Mouse (Mus musculus) cerebellum, adult 11-12 months (tissue): ENCODE measurements around the gene Gm20830.
"Not testable (repeated sequence)": the region's sequence is repeated elsewhere in the genome, so short reads cannot be mapped to it uniquely, and the experiment has no call there.

Experiments used
- DNase-seq: peaks from one replicate; pipeline ENCODE4 v3.0.0; 2022

Gm20830 gene

GRCm38 (mm10) chrY:6918182-6918581, at the start of gene Gm20830:
TSS of gene Gm20830 (minus strand) at chrY:6918282.
- not testable (repeated sequence) for DNase-seq
